ENCODE assay signal across 35 mouse cellular contexts in genomic region chr10:85951765-85952443, GRCm38 (mm10). TPM values are rescaled to one million over a fixed set of nuclear protein-coding genes. Genes with fewer than 3 reads are reported as not detected.
DNase-seq lines count a peak whose midpoint lies in the region; ATAC-seq and TF ChIP-seq lines count a peak whose summit lies in the region.
"Had no signal": no experiment of that assay in that cellular context is flagged by ENCODE, and none has a peak within 500 bp of the region (broad histone marks: within the 10 kb centered on the region; RNA-seq: fewer than 3 reads in every experiment).

No protein-coding gene starts in this region.

- peak; percentile 26 to 50 for DNase-seq in spleen, adult 2 months (ENCODE audit: low read depth in 1 of 2, low spot score in 2 of 2)
- no peak for DNase-seq in spleen, postnatal 4 days (ENCODE audit: low spot score in 2 of 2)
- DNase-seq in G1E (ENCODE audit: low spot score): no peak
- DNase-seq in c-Kit-positive CD71-negative TER-119-negative erythroid progenitor cells, embryonic 14.5 days (ENCODE audit: low read depth): peak; percentile 5
- peak; percentile 71 for DNase-seq in splenic B cell, adult 2 months (ENCODE audit: low read depth, low spot score)
- DNase-seq in adrenal gland, adult 8-10 months: no peak
- DNase-seq: adrenal gland, postnatal 10 days; cerebellum, adult 11 months; cerebellum, postnatal 14 days; forebrain, postnatal 0 days; heart, postnatal 4 days; kidney, adult 18-20 months; kidney, postnatal 10 days; layer of hippocampus, postnatal 36 days; liver, embryonic 13.5 days; midbrain, embryonic 14.5 days; retina, postnatal 1 day; right cerebral cortex, postnatal 25 days; thymus, adult 2 months had no signal

- WGBS in spleen, adult 2 months: 44% methylated on average over 6 of the region's 6 CpGs
- 84% methylated on average over 6 of the region's 6 CpGs for WGBS in kidney, embryonic 15.5 days

- ATAC-seq in G1E (ENCODE audit: extremely low read depth, insufficient number of reproducible peaks, low FRiP score, poor library complexity, severe bottlenecking): peak; percentile 34; the same call in 1 of the 2 replicates
- ATAC-seq in kidney, embryonic 15.5 days (replicated peaks; ENCODE audit: low FRiP score): no peak
- ATAC-seq: activated CD4-positive, CD25-positive, alpha-beta regulatory T cell, adult 4 months; CD4-positive, CD25-positive, alpha-beta regulatory T cell, adult 4 months; forebrain, postnatal 0 days; inflammation-experienced regulatory T-cells, adult 6 months had no signal

- TF ChIP-seq CTCF in spleen, adult 2 months (IDR thresholded peaks at IDR 0.05; ENCODE audit: extremely low read depth, insufficient read depth, insufficient read length, insufficient replicate concordance): no peak
- TF ChIP-seq CTCF in G1E (IDR thresholded peaks at IDR 0.05; ENCODE audit: low read depth, low read length): no peak

- H3K9me3 ChIP-seq in G1E (replicated peaks): no peaks in the 10 kb centered on the region
- no peaks in the 10 kb centered on the region for H3K9me3 ChIP-seq in kidney, embryonic 15.5 days (replicated peaks)
- H3K9me3 ChIP-seq: embryonic facial prominence, embryonic 12.5 days; limb, embryonic 13.5 days; liver, embryonic 13.5 days; lung, embryonic 15.5 days had no signal

- peaks cover 28% of the 10 kb centered on the region for H3K4me1 ChIP-seq in spleen, adult 2 months (ENCODE audit: control insufficient read depth, insufficient read depth, insufficient read length)
- H3K4me1 ChIP-seq in G1E (ENCODE audit: insufficient read depth, low read depth, low read length): peaks cover 38% of the 10 kb centered on the region
- peaks cover 7% of the 10 kb centered on the region for H3K4me1 ChIP-seq in kidney, embryonic 15.5 days

- H3K27me3 ChIP-seq in spleen, adult 2 months (ENCODE audit: control insufficient read depth, insufficient read depth, low read length): no peaks in the 10 kb centered on the region
- H3K27me3 ChIP-seq in G1E (ENCODE audit: insufficient read depth, low read length): no peaks in the 10 kb centered on the region
- H3K27me3 ChIP-seq in splenic B cell, adult 2 months (ENCODE audit: control insufficient read depth, insufficient read depth, low read length, poor library complexity, severe bottlenecking): no peaks in the 10 kb centered on the region
- H3K27me3 ChIP-seq in kidney, embryonic 15.5 days: no peaks in the 10 kb centered on the region
- H3K27me3 ChIP-seq: embryonic facial prominence, embryonic 12.5 days; limb, embryonic 13.5 days; liver, embryonic 13.5 days; lung, embryonic 15.5 days had no signal

- H3K36me3 ChIP-seq in spleen, adult 2 months (ENCODE audit: control insufficient read depth, insufficient read depth, low read length): peaks cover 24% of the 10 kb centered on the region
- H3K36me3 ChIP-seq in G1E (replicated peaks): peaks cover 87% of the 10 kb centered on the region
- H3K36me3 ChIP-seq in splenic B cell, adult 2 months (ENCODE audit: control insufficient read depth, insufficient read depth, low read length, poor library complexity, severe bottlenecking): peaks cover 8% of the 10 kb centered on the region; the same call in 1 of the 2 replicates
- H3K36me3 ChIP-seq in kidney, embryonic 15.5 days: peaks cover 82% of the 10 kb centered on the region

- H3K4me2 ChIP-seq in kidney, embryonic 15.5 days: no peak overlapping the region
- H3K4me2 ChIP-seq: embryonic facial prominence, embryonic 12.5 days; hindbrain, embryonic 14.5 days; limb, embryonic 13.5 days; liver, embryonic 13.5 days; lung, embryonic 15.5 days had no signal

- H3K4me3 ChIP-seq in spleen, adult 2 months (ENCODE audit: extremely low read depth, insufficient read depth, insufficient read length): no peak overlapping the region
- no peak overlapping the region for H3K4me3 ChIP-seq in G1E (ENCODE audit: low read depth, low read length)
- H3K4me3 ChIP-seq in kidney, embryonic 15.5 days (replicated peaks): no peak overlapping the region
- H3K4me3 ChIP-seq: embryonic facial prominence, embryonic 12.5 days; limb, embryonic 13.5 days; liver, embryonic 13.5 days; lung, embryonic 15.5 days had no signal

- no peak for TF ChIP-seq POLR2A in spleen, adult 2 months (IDR thresholded peaks at IDR 0.05; ENCODE audit: low read depth, low read length)

- no peak overlapping the region for H3K9ac ChIP-seq in kidney, embryonic 15.5 days
- H3K9ac ChIP-seq: embryonic facial prominence, embryonic 12.5 days; forebrain, postnatal 0 days; hindbrain, embryonic 14.5 days; limb, embryonic 13.5 days; liver, embryonic 13.5 days; lung, embryonic 15.5 days had no signal

- H3K27ac ChIP-seq in spleen, adult 2 months (ENCODE audit: insufficient read depth, low read length): peak overlapping the region; percentile 79
- no peak overlapping the region for H3K27ac ChIP-seq in kidney, embryonic 15.5 days
- H3K27ac ChIP-seq: embryonic facial prominence, embryonic 12.5 days; hindbrain, embryonic 14.5 days; limb, embryonic 13.5 days; liver, embryonic 13.5 days; lung, embryonic 15.5 days; stomach, postnatal 0 days had no signal

RNA-seq across cellular contexts. Expression of gene Rtcb, which starts 5.7 kb away (rescaled TPM):
- 38.2 and 41.4 TPM in 2 replicates for polyA plus RNA-seq in spleen, adult 2 months (2012; rRNA removed)
- 48.7 and 51.1 TPM in 2 replicates for total RNA-seq in G1E (2014; fragmentation: Nextera tagmentation)
- 140 and 146 TPM in 2 replicates for total RNA-seq in G1E (2017)
- polyA plus RNA-seq in G1E (2012): 49.4 and 69.1 TPM in 2 replicates
- 100 to 1,000 TPM; 128 to 142 (median 137) TPM for total RNA-seq in adrenal gland, adult 8-10 months (2022)
- polyA plus RNA-seq in kidney, embryonic 15.5 days (2015; fragmentation: Nextera tagmentation; extraction: Ambion mirVana): 183 and 194 TPM in 2 replicates

RNA-seq across cellular contexts. Expression of gene Ascl4, which starts 24.4 kb away (rescaled TPM):
- 0.07 and 0.09 TPM in 2 replicates for polyA plus RNA-seq in spleen, adult 2 months (2012; rRNA removed)
- total RNA-seq in G1E (2014; fragmentation: Nextera tagmentation): not detected in 2 replicates
- 0.11 and 0.17 TPM in 2 replicates for total RNA-seq in G1E (2017)
- not detected in 2 replicates for polyA plus RNA-seq in G1E (2012)
- not detected for total RNA-seq in adrenal gland, adult 8-10 months (2022)
- 0.68 and 1.6 TPM in 2 replicates for polyA plus RNA-seq in kidney, embryonic 15.5 days (2015; fragmentation: Nextera tagmentation; extraction: Ambion mirVana)
- total RNA-seq: gastrocnemius, adult 18-20 months; gastrocnemius, postnatal 4 days; heart, postnatal 4 days had no signal
- polyA plus RNA-seq: liver, embryonic 13.5 days; thymus, adult 2 months had no signal

RNA-seq across cellular contexts. Expression of gene Prdm4, which starts 35.0 kb away (rescaled TPM):
- polyA plus RNA-seq in spleen, adult 2 months (2012; rRNA removed): 14.1 and 21.9 TPM in 2 replicates
- total RNA-seq in G1E (2014; fragmentation: Nextera tagmentation): 39.1 and 41.2 TPM in 2 replicates
- total RNA-seq in G1E (2017): 32.6 and 42.3 TPM in 2 replicates
- 10.4 and 14.3 TPM in 2 replicates for polyA plus RNA-seq in G1E (2012)
- total RNA-seq in adrenal gland, adult 8-10 months (2022): 10 to 100 TPM; 12.5 to 17.8 (median 17.0) TPM
- polyA plus RNA-seq in kidney, embryonic 15.5 days (2015; fragmentation: Nextera tagmentation; extraction: Ambion mirVana): 15.7 and 18.3 TPM in 2 replicates

RNA-seq across cellular contexts. Expression of gene Bpifc, which starts 59.8 kb away (rescaled TPM):
- polyA plus RNA-seq in spleen, adult 2 months (2012; rRNA removed): not detected in 2 replicates
- total RNA-seq in G1E (2014; fragmentation: Nextera tagmentation) (not detected in 2 replicates), G1E (2017) (not detected in 2 replicates)
- polyA plus RNA-seq in G1E (2012): not detected in 2 replicates
- under 1 TPM in 2 of 4 experiments, not detected in 2; 0.75 to 0.87 TPM for total RNA-seq in adrenal gland, adult 8-10 months (2022)
- 0.35 and 0.38 TPM in 2 replicates for polyA plus RNA-seq in kidney, embryonic 15.5 days (2015; fragmentation: Nextera tagmentation; extraction: Ambion mirVana)
- total RNA-seq: ES-E14; gastrocnemius, adult 18-20 months; gastrocnemius, postnatal 4 days; heart, postnatal 4 days; layer of hippocampus, adult 18-20 months; left cerebral cortex, postnatal 10 days had no signal
- polyA plus RNA-seq: CD4-positive, CD25-positive, alpha-beta regulatory T cell, adult 4 months; embryonic facial prominence, embryonic 12.5 days; forebrain, embryonic 11.5 days; hindbrain, embryonic 14.5 days; inflammation-experienced regulatory T-cells, adult 6 months; liver, embryonic 13.5 days; midbrain, embryonic 14.5 days; neural tube, embryonic 11.5 days had no signal

Comparison
In these comparisons a context has a peak if more than half of its experiments do, and no peak if none do; other contexts are left out.
1. DNase-seq: peak in spleen, adult 2 months (2 of 2), c-Kit-positive CD71-negative TER-119-negative erythroid progenitor cells, embryonic 14.5 days (single experiment) and splenic B cell, adult 2 months (single experiment); none in spleen, postnatal 4 days (0 of 2), G1E (single experiment) and adrenal gland, adult 8-10 months (single experiment).